Mouse (Mus musculus): Measurements from ENCODE around the gene Dlk2.
A peak's percentile ranks its signal among the peaks of the same experiment; 100 is the strongest.

Gene Dlk2

DNA sequence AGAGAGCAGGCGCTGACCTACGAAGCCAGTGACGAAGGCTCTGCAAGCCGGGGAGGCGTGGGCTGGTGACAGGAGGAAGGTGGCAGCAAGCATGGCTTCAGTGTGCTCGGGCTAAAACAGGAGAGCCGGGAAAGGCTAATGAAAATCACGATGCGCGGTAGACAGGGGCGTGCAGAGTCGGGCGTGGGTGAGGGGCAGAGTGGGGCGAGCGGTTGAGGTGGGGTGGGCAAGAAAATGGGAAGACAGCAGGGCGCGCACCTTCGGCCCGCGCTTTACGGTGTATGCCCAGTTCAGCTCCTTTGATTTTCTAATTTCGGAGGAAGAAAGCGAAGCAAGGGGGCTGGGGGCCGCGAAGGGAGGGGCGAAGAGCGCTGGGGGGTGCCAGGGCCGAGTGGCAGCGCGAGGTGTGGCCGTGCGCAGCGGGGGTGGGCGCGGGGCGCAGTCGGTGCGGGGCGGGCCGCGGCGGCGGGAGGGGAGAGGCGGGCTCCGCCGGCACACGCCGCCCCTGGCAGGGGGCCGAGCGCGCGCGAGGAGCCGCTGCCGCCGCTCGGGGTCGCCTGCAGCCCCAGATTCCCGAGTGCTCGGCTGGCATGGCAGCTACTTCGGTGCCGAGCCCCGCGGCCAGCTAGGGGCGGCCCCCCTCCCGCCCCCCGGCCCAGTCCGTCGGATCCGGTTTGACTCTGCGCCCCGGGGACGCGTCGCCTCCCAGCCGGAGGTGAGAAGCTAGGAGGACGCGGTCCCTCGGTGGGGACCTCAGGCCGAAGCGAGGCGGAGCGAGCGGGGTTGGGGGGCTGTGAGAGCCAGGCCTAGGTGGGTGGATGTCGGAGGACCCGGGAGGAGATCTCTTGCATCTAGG is at the start of gene Dlk2:
Gene Dlk2 (plus strand): TSS at position 58 of the 856 bp plus-strand sequence.
- peak in 1 of 2 experiments; percentile 65 for DNase-seq (ENCODE audit: inconsistent age in 2 of 2, low spot score in 1 of 2)

DNA sequence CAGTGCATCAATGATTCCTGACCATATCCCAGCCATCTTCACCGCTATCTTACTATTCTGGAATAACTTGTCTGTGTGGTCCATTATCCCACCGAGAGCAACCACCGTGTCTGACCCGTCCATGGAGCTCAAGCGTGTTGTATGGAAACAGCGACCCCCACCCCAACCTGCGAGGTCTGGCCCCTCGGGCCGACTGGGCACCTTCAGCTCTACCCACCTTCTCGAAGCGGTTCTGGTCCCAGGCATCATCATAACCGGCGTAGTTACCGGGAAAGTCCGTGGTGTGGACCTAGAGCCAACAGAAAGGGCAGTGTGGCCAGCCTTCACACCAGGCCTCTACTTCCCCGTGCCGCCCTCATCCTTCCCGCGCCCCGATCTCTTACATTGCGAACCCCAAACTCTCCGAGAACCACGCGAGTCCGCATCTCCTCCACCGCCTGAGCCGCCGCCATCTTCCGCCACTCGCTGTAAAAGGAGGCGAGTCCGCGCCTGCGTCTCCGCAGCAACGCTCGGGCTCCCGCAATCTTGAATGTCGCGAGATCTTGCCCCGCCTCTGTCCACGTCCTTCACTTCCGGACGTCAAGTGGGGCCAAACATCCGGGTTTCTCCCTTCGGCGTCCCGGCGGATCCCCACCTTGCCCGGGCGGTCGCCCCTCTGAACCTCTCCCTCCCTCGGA is 49.6 kb upstream of the Dlk2 start, which contains the start of the genes Polr1c and Yipf3:
Gene Polr1c (minus strand): TSS at position 543 of the 677 bp plus-strand sequence.
Gene Yipf3 (plus strand): TSS at position 569 of the 677 bp plus-strand sequence.
- peak; percentile 96 to 98 for DNase-seq (ENCODE audit: inconsistent age in 2 of 2, low spot score in 1 of 2)

DNA sequence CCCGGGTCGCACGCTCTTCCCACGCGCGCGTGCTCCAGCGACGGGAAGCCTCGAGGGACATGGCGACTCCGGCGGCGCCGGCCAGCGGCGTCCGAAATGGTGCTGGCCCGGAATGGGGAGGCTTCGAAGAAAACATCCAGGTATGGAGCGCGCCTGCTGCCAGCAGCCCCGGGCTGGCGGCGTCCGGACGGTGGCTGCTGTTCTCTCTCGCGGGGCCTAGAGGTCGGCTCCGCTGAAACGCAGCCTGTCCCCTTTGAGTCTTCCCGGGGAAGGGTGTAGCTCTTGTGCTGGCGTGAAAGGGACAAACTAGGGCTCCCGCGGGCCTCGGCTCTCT is 49.1 kb upstream of the Dlk2 start:
- no peak for DNase-seq (ENCODE audit: inconsistent age in 2 of 2, low spot score in 1 of 2)

DNA sequence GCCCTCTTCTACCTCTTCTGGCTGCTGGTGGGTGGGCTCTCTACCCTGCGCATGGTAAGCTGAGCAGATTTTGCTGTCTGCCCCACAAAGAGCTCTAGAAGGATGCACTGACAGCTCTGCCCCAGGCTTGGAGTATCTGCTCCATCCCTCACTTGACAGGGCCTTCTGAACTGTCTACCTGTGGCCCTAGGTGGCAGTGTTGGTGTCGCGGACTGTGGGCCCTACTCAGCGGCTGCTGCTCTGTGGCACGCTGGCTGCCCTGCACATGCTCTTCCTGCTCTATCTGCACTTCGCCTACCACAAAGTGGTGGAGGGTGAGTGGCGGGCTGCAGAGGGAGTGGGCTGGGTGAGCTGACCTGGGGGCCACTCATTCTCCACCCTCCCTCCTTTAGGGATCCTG is 46.0 kb upstream of the Dlk2 start:
- no peak for DNase-seq (ENCODE audit: inconsistent age in 2 of 2, low spot score in 1 of 2)

DNA sequence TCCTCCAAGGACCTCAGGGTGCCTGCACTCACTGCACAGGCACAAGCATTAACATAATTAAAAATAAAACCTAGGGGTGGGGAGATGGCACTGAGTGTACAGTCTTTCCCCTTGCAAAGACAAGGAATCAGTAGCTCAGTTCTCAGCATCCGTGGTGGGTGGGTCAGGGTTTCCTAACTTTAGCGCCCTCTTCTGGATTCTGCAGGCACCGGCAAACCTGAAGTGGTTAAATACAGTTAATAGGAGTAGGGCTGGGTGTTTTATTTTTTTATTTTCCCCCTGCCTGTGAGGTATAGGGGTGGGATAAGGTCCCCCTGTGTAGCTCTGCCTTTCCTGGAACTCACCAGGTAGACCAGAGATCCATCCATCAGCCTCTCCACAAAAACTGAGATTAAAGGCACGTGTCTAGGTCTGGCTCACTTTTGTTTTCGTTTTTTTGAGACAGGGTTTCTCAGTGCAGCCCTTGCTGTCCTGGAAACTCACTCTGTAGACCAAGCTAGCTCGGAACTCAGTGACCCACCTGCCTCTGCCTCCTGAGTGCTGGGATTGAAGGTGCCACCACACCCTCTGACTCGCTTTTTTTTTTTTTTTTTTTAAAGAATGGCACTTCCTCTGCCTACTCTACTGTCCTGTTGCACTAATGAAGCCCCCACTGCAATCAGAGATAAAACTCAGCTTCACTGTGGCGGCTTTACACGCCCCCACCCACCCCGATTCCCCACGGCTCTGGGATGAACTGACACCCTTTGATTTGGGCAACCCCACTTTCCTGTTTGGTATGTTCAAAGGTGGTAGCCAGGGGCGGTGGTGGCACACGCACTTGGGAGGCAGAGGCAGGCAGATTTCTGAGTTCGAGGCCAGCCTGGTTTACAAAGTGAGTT is 44.4 kb upstream of the Dlk2 start:
- peak in 1 of 2 experiments; percentile 85 for DNase-seq (ENCODE audit: inconsistent age in 2 of 2, low spot score in 1 of 2)

DNA sequence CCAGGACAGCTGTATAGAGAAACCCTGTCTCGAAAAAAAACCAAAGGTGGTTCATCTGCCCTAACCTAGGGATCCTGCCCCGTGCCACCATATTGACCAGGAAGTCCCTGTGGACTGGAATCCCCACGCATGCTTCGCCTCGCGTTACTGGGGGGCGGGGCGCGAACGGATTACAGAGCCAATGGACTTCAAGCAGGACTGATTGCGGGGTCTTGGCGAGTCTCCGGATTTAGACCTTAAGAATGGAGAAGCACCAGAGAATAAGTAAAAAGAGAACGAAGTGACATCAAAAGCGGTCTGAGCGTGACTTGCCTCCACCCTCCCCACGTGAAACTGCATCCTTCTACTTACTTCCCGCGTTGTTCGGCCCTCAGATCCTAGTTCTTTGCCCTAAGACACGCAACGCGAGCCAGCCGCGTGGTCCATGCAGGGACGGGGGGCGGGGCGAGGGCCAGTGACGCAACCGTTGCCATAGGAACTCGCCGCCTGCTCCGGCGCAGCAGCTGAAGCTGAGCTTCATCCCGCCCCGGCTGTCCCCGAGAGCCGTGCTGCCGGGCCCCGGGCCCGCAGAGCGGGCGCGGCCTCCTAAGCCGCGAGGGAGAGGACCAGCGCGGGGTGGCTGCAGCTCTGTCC is 43.7 kb upstream of the Dlk2 start, which contains the start of gene Lrrc73:
Gene Lrrc73 (plus strand): TSS at position 80 of the 633 bp plus-strand sequence.
- peak; percentile 94 to 98 for DNase-seq (ENCODE audit: inconsistent age in 2 of 2, low spot score in 1 of 2)

DNA sequence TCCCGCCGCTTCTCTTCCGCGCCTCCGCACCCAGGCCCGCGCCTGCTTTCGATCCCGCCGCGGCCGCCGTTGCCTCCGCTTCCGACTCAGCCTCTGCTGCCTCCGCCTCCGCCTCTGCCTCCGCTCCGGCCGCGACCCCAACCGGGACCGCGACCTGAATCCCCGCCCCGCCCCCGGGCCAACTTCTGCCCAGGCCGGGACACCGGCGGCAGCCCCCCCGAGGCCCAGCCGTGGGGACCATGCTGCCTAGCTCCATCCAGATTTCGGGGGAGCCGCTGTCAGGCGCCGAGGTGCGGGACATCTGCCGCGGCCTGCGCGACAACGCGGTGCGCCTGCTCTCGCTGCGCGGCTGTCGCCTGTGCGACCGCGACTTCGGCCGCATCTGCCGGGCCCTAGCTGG is 43.1 kb upstream of the Dlk2 start:
- peak; percentile 63 to 82 for DNase-seq (ENCODE audit: inconsistent age in 2 of 2, low spot score in 1 of 2)

DNA sequence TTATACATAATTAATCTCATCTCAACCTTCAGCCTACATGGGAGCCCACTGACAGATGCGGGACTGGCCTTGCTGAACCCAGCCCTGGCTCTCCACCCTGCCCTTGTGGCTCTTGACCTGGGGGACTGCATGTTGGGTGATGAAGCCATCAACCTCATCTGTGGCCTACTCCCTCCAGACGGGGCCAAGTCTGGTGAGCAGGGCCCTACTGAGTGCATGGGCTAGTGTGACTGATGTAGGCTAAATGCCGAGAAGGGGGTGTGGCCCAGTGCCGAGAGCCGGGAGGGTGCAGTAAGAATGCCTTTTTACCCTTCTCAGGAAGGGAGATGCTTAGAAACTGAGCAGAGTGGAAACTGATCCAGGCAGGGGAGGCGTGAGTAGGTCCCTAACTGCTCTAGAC is 42.1 kb upstream of the Dlk2 start:
- DNase-seq (ENCODE audit: inconsistent age in 2 of 2, low spot score in 1 of 2), result no peak

DNA sequence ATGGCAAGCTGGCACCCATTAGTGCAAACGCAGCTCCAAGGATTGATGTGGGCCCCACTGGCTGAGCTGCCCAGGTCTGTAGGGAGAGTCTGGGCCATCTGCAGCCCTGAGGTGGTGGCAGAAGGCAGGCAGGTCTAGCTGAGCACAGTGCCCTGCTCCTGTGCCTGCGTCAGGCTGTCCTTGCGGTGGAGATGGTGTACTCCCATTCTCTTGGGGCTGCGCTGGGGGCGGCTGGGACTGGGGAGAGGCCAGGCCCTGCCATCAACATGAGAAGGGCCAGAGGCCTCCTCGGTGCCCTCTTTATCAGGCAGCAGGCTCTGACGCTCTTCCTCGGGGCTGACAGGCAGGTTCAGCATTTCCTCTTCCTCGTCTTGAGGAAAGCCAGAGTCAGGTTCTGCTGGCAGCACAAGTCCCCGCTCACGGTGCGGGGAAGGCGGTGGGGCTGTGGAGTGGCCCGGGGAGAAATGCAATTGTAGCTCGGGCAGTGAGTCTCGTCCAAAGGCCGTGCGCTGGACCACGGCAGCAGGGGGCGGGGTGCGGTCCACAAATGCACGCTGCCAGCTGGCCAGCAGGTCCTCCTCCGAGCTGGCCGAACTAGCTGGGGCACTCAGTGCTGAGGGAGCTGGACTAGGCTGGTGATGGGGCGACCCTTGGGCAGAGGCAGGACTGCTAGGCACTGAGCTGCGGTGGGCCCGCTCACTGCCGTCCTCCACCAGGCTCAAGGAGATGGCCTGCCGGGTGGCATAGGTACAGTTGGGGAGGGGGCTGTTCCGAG is 38.8 kb upstream of the Dlk2 start:
- DNase-seq (ENCODE audit: inconsistent age in 2 of 2, low spot score in 1 of 2), result no peak

DNA sequence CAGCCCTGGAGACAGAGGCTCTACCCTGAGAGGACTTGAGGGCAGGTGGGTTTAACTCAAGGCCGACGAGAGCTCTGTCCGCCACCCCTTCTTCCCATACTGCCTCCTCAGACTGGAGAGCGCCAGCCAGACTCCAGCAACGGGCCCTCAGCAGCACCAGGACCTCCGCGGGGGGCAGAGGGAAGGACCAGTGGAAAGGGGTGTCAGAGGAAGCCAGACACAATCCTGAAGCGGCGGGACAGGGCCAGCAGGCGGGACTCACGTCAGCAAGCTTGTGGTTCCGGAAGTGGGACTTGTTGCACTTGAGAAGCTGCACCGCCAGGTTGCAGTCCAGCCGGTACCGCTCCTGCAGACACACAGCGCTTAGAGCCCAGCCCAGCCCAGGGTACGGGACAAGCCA is 37.5 kb upstream of the Dlk2 start:
- no peak for DNase-seq (ENCODE audit: inconsistent age in 2 of 2, low spot score in 1 of 2)

DNA sequence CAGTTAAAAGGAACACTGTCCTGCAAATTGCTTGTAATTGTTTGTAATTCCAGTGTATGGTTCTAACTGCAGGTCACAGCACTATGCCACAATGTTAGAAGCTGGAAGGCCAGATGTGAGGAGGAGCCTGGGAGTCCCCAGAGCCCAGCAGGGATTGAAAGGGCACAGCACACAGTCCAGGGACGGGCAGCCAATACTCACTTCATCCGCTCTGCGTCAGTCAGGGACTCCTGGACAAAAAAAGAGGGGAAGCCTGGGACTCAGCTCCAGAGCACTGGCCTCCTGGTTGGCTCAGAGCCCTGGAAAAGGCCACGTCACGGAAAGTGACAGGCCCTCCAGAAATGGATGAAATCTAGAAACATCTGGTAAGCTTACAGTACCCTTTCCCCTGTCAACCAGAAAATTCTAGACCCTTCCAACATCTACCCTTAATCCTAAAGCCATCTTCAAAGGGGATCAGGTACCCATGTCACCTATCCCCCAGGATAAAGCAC is 35.0 kb upstream of the Dlk2 start:
- no peak for DNase-seq (ENCODE audit: inconsistent age in 2 of 2, low spot score in 1 of 2)

DNA sequence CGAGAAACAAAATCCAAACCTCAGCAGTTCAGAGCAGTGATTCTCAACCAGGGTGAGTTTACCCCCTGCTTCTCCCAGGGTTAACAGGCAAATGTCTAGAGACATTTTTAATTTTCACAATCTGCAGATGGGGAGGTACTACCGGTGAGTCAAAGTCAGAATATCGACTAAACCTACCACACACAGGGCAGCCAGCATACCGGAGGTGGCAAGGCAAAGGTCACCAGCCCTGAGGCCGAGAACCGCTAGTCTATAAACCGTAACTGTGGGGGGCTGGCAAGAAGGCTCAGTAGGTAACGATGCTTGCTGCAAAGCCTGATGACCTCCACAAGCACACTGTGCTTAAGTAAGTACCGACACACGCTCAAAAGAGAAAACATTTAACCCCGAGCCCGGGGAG is 31.7 kb upstream of the Dlk2 start:
- no peak for DNase-seq (ENCODE audit: inconsistent age in 2 of 2, low spot score in 1 of 2)

DNA sequence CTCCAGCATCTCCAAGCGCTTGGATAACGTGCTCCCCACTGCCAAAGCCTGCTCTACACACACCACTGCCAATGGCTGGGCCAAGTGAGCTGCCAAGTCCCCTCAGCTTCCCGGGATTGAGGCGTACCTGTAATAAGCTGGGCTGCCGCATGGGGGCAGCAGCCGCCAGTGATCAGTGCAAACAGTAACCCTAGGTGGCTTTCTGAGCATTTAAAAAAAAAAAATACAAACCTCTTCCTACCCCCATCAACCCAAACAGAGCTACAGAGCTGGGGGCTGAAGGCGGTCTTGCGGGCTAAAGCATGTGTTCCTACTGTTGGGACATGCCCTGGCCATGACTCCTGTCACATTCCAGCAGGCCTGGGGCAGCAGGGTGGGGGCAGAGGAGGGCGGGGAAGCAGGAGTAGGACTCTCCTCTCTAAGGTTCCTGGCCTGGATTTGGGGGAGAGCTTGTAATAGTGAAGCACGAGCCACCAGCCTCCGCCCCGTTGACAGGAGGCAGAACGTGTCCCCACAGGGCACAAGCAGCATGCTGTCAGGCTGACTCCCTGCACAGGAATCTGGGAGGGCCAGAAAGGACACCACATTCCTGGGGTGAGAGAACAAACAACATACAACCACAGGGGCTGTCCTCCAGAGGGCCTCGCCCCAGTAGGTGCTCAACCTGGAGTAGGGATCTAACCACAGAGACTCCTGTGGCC is 31.2 kb upstream of the Dlk2 start:
- peak; percentile 82 to 93 for DNase-seq (ENCODE audit: inconsistent age in 2 of 2, low spot score in 1 of 2)

DNA sequence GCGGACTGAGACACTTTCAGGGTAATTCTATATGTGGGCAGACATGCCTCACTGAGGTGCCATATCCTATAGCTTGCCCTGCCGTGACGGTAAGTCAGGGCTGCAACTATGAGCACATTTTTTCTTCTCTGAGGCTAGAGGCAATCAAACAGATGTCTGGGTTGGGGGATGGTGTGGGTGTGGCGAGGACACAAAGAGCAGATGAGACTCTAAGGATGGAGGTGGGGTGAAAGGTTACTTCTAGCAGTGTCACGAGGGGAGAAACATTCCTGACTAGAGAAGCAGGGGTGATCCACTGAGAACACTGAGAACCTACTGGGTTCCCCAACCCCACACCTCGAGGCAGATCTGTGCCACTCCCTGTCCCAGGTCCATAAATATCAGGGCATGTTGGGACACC is 30.2 kb upstream of the Dlk2 start:
- no peak for DNase-seq (ENCODE audit: inconsistent age in 2 of 2, low spot score in 1 of 2)

DNA sequence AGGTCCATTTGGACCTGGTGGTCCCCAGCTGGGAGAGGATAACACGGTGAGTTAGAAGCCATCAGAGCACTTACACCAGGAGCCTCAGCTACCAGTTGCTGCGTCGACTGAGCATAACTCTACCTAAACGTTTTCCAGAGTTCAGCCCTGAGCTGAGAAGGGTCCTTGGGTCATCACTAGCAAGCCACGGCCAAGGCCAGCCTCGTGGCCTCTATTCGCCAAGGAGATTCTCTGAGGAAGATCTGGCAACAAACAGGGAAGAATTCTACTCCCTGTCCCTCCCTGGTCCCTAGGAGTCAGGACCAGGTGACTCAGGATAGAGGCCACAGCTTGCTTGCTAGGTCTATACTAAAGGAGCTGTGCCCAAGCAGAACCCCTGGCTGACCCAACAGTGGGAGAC is 29.7 kb upstream of the Dlk2 start:
- peak in 1 of 2 experiments; percentile 55 for DNase-seq (ENCODE audit: inconsistent age in 2 of 2, low spot score in 1 of 2)

DNA sequence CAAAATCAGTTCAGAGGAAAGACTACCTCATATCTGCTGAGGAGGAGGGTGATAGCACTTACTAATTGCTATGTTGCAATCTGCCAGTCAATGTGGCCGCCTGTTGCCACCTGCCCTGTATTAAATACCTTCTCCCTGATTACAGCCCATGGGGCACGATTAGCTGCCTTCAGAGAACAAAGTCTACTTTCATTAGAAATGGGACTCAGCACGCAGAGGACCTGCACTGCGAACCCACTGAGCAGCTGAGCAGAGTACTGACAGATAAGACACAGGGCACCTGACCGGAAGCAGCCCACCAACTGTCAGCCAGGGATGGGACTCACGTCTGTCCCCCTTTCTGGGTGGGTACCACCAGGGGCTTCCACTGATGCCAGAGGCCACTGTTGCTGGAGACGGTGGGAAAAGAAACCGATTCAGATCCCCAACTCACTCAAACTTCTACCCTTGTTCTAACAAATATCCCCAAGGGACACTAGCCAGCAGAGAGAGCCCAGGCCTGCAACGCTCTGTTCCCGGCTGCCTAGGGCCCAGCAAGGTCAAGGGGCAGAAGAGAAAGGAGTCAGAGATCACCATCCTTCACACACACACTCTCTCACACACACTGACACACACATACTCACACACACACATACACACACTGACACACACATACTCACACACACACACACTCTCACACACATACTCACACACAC is 29.0 kb upstream of the Dlk2 start:
- DNase-seq (ENCODE audit: inconsistent age in 2 of 2, low spot score in 1 of 2), result peak in 1 of 2 experiments; percentile 7

DNA sequence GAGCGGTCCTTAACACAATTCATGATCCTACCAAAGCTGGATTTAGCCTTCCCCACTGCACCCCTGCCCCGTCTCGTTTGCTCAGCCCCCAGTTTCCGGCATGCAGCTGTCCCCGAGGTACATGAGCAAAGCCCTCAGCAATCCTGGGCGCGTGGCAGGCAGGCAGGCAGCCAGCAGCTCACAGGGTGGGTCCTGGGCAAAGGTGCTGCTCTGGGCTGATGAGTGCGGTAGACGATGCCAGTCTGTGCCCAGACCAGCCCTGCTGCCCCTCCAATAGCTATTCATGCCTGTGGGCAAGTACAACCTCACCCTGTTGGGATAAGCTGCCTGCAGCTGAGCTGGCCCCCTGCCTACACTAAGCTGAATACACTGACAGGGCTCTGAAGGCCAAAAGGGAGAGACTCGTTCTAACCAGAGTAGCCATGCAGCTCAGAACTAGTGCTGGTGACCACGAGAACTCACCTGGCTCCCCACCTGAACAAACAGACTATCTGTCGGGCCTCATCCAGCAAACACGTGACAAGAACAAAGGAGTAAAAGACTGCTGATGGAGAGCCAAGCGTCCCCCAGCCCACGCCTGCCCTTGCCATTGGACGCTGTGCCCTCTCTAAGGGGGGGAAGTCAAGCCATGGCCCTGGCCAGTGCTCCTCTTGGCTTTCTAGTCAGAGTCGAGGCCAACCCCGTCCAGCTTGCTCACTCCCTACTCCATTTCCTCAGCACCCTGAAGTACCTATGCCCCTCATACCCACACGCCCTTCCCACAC is 27.3 kb upstream of the Dlk2 start:
- peak; percentile 21 to 52 for DNase-seq (ENCODE audit: inconsistent age in 2 of 2, low spot score in 1 of 2)

DNA sequence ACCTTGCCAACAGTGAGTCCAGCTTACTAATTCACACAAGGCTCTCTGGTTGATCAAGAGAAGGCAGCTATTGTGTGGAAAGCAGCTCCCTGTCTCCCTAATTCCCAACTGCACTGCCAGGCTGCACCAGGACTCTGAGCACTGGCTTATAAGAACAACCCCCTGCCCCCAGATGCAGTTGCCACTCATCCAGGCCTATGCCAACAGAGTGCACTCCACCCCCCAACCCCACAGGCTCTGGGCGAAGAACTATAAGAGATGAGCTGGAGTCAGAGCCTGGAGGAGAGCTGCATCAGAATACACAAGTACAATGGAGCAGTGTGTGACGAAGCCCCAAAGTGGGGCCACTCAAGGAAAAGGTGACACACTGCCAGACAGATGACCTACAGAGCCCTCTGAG is 25.2 kb upstream of the Dlk2 start:
- no peak for DNase-seq (ENCODE audit: inconsistent age in 2 of 2, low spot score in 1 of 2)

Data from adrenal gland, adult (tissue).